Mouse (Mus musculus) cerebellum, postnatal 36 days (tissue): ENCODE measurements at regions not wholly inside any gene's neighbourhood (a gene's known extent, or its start where the extent isn't known, plus 50 kb on each side); places are given as distances from the start of the nearest gene placed in this dataset.

Experiments
- DNase-seq, 2 experiments: peaks; one replicate each; pipeline ENCODE4 v3.0.0; 2021 to 2022; ENCODE audit warnings: mixed read lengths in 2 of 2

DNA sequence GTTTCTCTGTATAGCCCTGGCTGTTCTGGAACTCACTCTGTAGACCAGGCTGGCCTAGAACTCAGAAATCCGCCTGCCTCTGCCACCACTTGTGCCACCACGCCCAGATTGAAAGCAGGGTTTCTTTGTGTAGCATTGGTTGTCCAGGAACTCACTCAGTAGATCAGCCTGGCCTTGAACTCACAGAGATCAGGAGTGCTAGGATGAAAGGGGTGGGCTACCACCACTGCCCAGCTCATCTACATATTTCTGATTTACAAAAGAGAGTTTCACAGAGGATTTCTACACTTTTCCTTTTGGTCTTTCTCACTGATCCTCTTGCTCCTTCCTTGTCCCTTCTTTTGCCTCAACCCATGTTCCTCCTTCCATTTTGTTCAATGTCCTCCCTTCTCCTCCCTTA, 53.1 kb upstream of the Lbx1 start:
- DNase-seq, result no peak

DNA sequence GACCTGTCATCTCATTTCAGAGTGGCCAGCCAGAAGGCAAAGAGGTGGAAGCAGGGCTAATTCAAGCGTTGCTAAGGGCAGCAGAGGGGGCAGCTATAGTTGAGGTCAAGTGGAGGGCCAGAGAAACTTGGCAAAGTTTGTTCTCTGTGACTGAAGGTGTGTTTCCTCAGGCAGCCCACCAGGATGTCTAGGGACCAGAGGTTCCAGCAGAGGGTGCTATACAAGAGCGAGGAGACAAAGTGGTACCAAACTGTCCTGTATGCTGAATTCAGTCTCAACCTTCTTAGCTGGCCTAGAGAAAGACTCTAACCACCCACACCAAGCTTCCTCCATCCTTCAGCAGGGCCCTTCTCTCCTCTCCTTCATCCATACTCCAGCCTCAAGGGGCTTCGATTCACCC, 62.2 kb upstream of the Lbx1 start:
- no peak for DNase-seq

DNA sequence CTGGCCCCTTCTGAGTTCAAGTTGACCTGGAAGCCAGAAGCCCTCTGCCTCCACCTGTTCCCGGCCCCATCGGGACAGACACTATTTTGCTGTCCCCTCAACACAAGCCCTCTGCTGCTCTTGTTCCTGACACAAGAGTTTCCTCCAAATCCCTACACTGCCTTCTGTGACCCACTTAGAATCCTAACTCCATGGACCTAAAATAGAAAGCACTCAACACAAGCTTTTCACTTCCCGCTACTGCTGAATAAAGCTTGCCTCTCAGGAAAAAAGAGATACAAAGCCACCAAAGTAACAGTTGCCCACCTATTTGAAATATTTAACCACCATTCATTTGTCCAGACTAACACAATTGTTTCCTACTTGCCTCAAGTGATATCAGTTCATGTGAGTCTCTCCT, 63.7 kb upstream of the Lbx1 start:
- DNase-seq, result no peak

GRCm38 (mm10) chr19:45299768-45300167, 63.8 kb upstream of the Btrc start:
- no peak for DNase-seq

DNA sequence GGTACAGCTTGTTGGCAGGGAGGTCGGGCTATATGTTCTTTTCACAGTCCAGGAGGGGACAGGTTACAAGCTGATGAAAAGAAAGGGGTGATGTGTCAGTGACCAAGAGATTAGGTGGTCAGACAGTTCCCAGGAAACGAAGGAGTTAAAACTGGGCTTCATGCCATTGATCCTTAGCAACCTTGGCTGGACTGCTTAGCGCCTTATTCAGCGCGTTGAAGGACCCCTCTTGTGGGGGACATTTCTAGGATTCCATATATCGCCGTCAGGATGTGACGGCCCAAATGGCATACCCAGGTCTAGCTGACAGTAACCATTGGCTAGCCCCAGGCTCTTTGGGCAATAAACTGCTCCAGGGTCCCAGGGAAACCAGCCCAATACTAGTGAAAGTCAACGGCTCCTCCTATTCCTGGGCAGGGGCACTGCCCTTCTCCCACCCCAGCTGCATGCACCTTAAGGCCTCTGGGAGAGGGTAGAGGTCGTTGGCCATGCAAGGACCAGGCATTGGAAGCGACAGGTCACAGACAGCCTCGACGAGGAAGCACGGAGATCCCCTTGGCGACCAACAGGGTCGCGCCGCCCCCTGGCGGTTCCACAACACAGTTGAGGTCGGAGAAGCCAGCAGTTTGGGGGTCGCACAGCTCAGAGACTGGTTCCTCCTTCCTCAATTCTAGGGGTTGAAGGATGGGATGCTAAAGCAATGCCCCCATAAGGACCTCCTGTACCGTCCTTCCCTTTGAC, 62.7 kb upstream of the Btrc start:
- DNase-seq, result peak; percentile 51 to 65

- no peak for DNase-seq
These were observed 62.2 kb upstream of the Btrc start for GRCm38 (mm10) chr19:45301432-45301732.

DNA sequence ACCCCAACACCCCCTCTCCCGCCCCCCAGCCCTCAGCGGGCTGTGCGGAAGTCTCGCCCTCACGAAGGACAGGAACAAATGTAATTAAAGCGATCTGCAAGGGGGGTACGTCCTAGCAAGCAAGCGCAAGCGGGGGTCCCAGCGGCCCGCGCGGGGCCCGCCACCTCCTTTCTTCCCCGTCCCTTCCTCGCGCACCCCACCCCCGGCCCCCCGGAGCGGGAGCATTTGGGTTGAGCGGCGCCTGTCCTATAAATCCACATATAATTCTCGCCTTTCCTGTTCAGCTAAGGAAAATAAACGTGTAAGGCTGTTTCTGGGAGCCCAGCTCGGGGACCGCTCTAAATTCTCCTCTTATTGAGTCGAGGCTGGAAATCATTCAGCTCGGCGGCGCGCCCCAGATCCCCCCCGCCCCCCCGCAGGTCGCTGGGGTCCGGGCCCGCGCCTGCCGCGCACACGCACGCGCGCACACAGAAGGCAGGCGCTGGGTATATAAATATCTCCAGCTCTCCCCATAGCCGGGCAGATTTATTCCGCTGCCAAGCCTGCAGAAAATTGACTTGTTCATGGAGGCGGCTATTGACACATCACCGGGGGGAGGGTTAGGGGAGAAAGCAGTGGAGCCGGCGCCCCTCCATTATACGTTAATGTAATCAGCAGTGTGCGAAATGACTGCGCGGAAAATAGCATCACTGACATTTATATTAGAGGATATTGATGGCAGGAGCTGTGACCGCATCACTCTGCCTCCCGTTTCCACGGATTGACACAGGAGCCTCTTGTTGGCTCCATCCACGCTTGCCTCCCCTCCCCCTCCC, 61.6 kb upstream of the Btrc start:
- DNase-seq, result peak; percentile 73 to 75

DNA sequence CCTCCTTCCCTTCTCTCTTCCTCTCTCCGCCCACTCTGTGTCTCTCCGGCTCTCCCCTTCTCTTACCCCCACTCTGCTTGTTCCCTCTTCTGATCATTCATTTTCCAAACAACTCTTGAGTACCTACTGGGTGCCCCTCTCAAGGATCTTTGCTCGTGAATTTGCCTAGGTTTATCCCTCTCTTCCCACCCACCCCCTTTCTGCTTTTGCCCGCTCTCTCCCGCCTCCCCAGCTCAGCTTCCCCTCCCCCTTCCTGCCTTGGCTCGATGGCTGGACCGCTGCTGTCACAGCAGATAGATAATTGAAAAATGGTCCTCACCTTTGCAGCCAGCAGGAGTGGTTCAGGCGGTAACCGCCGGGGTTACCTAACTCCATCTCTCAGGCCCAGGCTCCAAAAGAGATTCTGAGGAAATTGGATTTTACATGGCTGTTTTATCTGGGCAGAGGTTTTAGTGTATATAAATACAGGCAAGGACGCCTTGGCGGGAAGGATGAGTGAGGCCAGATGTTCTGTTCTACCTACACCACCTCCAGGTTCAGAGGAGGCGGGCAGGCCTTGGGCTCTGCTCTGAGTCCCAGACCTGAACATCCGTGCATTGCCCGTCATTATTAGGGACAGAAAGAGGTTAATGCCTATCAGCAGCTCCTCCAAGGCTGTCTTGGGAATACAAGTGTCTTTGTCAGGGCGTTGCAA, 60.8 kb upstream of the Btrc start:
- DNase-seq, result peak; percentile 64 to 65

DNA sequence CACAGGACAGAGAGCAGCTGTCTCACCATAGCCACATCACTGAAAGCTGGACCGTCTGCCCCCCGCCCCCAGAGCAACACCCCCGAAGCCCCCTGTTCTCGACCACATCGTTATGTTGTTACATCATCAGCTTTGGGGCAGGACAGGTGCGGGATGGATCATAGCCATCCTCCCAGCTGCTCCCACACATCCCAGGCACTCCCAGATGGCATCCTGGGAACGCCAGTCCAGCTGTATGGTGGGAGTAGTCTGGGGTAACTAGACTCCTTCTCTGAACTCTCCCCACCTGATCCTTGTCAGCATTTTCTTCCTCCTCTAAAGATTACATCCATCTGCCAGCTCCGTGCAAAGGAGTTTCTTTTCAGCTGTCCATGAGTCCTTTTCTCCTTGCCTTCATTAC, 59.0 kb upstream of the Btrc start:
- DNase-seq, result no peak

- no peak for DNase-seq
These were observed 55.9 kb upstream of the Btrc start for GRCm38 (mm10) chr19:45307299-45308275.

- no peak for DNase-seq
These were observed 54.8 kb upstream of the Btrc start for GRCm38 (mm10) chr19:45308676-45309275.

DNA sequence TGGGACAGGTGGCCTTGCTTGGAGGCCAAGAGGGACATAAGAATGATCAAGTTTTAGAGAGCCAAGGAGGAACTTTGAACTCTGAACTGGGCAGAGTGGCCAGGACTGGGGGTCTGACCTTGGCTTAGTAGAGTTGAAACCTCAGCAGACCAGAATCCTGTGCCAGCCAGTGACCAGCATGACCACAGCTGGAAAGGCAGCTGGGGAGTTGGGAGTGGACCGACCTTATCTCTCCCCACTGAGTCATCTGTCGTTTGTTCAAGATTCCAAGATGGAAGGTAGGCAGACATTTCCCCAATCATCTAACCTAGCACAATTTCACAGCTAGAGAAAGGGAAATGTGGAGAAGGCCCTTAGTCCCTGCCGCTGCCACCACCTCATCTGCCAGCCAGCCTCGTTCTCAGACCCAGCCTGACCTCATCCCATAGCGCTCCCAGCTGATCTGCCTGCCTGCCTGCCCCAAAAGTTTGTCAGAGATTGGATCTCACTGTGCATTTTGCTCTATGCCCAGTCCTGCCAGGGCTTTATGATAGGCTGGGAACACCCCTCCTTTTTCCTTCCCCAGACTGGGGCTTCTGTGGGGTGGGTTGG, 53.1 kb upstream of the Btrc start:
- no peak for DNase-seq

GRCm38 (mm10) chr19:45310944-45311603, 52.5 kb upstream of the Btrc start:
- peak; percentile 37 to 50 for DNase-seq

GRCm38 (mm10) chr19:45311831-45312537, 51.5 kb upstream of the Btrc start:
- no peak for DNase-seq

DNA sequence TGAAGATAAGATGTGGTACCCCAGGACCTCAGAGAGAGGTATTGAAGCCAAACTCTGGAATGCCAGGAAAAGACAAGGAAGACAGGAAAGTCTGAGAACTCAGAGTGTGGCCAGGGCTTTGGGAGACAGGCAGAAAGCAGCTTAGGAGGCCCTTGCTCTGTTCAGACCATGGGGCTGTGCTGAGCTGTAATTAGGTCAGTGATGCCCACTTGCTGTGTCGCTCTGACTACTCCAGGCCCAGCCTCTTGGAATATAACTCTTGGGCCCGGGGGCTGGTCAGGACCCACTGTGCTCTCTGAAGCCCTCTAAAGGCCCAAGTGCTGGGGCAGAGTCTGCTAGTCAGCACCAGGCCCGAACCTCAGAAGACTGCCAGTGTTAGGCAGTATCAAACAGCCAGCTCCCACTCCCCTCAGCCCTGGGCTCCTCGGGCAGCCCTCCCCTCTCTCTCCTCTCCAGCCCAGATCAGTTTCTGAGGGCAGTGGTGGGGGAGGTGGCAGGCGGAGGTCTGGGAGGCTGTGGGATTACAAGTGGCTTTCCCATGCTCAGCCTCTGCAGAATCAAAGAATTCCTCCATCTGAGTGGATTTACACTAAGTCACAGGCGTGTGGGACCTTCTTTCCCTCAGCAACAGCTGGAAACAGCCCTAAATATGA, 50.7 kb upstream of the Btrc start:
- DNase-seq, result no peak
